Mouse (Mus musculus) stomach, embryonic 15.5 days (tissue): Measurements from ENCODE around the gene Atg2a. TPM values are rescaled to one million over a fixed set of nuclear protein-coding genes. Genes with fewer than 3 reads are reported as not detected.
A peak's percentile ranks its signal among the peaks of the same experiment; 100 is the strongest.
"Not testable (repeated sequence)": the region's sequence is repeated elsewhere in the genome, so short reads cannot be mapped to it uniquely, and the experiment has no call there.

ENCODE experiments used
- ATAC-seq: fragments of 200-750 bp; cut with Nextera tagmentation; 2 replicates; pipeline ENCODE4 v1.8.0; 2017; ENCODE audit warnings: low read depth, moderate number of reproducible peaks, moderate TSS enrichment; ENCODE audit not compliant: insufficient read depth, low FRiP score
- H3K27ac ChIP-seq: fragments of 300-500 bp; sonication (generic); 2 replicates; pipeline ENCODE4 v1.5.1; 2015; ENCODE audit warnings: mild to moderate bottlenecking, inconsistent platforms
- H3K27me3 ChIP-seq: fragments of 300-500 bp; sonication (generic); replicated peaks from 2 replicates; pipeline ENCODE4 v1.6.1; 2015; ENCODE audit warnings: inconsistent platforms
- H3K36me3 ChIP-seq: fragments of 300-500 bp; sonication (generic); 2 replicates; pipeline ENCODE4 v1.6.1; 2015; ENCODE audit warnings: inconsistent platforms
- H3K4me1 ChIP-seq: fragments of 300-500 bp; sonication (generic); 2 replicates; pipeline ENCODE4 v1.6.1; 2015; ENCODE audit warnings: inconsistent platforms
- H3K4me2 ChIP-seq: fragments of 300-500 bp; sonication (generic); 2 replicates; pipeline ENCODE4 v1.6.1; 2015; ENCODE audit warnings: mild to moderate bottlenecking, inconsistent platforms
- H3K4me3 ChIP-seq: fragments of 300-500 bp; sonication (generic); replicated peaks from 2 replicates; pipeline ENCODE4 v1.5.1; 2015; ENCODE audit warnings: inconsistent platforms
- H3K9ac ChIP-seq: fragments of 300-500 bp; sonication (generic); 2 replicates; pipeline ENCODE4 v1.6.1; 2015; ENCODE audit warnings: inconsistent platforms
- H3K9me3 ChIP-seq: fragments of 300-500 bp; sonication (generic); 2 replicates; pipeline ENCODE4 v1.6.1; 2016; ENCODE audit warnings: inconsistent platforms
- WGBS: fragments of 180-500 bp; shearing (Covaris S2); methylation state at CpG from one replicate; pipeline ENCODE4 v1.1.7; 2015; 5-methylcytosine and 5-hydroxymethylcytosine counted together
- polyA plus RNA-seq: library from polyadenylated mRNA; unstranded; fragments of >200 nt; fragmentation: Nextera tagmentation; extraction: Ambion mirVana; gene quantifications from 2 replicates; pipeline ENCODE4 v1.2.1, GENCODE M21; 2015

Atg2a gene
- polyA plus RNA-seq, 1 experiment from 2014 or later, result 7.6 TPM

- no peak overlapping the region for H3K4me2 ChIP-seq
- peaks cover 24% of the 10 kb centered on the region for H3K36me3 ChIP-seq
- H3K27ac ChIP-seq, result no peak overlapping the region
- no peak overlapping the region for H3K4me3 ChIP-seq
- ATAC-seq, result no peak
- H3K4me1 ChIP-seq, result peaks cover 19% of the 10 kb centered on the region
- no peaks in the 10 kb centered on the region for H3K9me3 ChIP-seq
- H3K9ac ChIP-seq, result no peak overlapping the region
- H3K27me3 ChIP-seq, result no peaks in the 10 kb centered on the region
- 89% methylated on average over 5 of the region's 5 CpGs for WGBS
These were observed 60.6 kb downstream of the Atg2a start for GRCm38 (mm10) chr19:6302114-6302513.

- Histone ChIP-seq H3K4me2 (no peak overlapping the region), H3K9me3 (no peaks in the 10 kb centered on the region), H3K36me3 (peaks cover 20% of the 10 kb centered on the region), H3K9ac (no peak overlapping the region), H3K4me3 (no peak overlapping the region), H3K4me1 (peaks cover 22% of the 10 kb centered on the region), H3K27me3 (no peaks in the 10 kb centered on the region), H3K27ac (no peak overlapping the region)
- 28% methylated on average over 4 of the region's 4 CpGs for WGBS
- ATAC-seq, result no peak
These were observed 61.1 kb downstream of the Atg2a start for GRCm38 (mm10) chr19:6302522-6302921.

GRCm38 (mm10) chr19:6303831-6304230, 62.4 kb downstream of the Atg2a start:
- peaks cover 8% of the 10 kb centered on the region for H3K36me3 ChIP-seq
- no peaks in the 10 kb centered on the region for H3K27me3 ChIP-seq
- no peaks in the 10 kb centered on the region for H3K9me3 ChIP-seq
- H3K9ac ChIP-seq, result no peak overlapping the region
- peaks cover 31% of the 10 kb centered on the region for H3K4me1 ChIP-seq
- no peak overlapping the region for H3K4me2 ChIP-seq
- ATAC-seq, result no peak
- WGBS, result 84% methylated on average over 6 of the region's 6 CpGs
- no peak overlapping the region for H3K4me3 ChIP-seq
- H3K27ac ChIP-seq, result no peak overlapping the region

GRCm38 (mm10) chr19:6304787-6305516, 63.5 kb downstream of the Atg2a start:
- Histone ChIP-seq H3K9me3 (no peaks in the 10 kb centered on the region), H3K4me2 (no peak overlapping the region), H3K27me3 (no peaks in the 10 kb centered on the region), H3K4me3 (no peak overlapping the region), H3K9ac (no peak overlapping the region), H3K4me1 (peaks cover 27% of the 10 kb centered on the region), H3K27ac (no peak overlapping the region), H3K36me3 (no peaks in the 10 kb centered on the region)
- 19% methylated on average over 5 of the region's 5 CpGs for WGBS
- ATAC-seq, result peak; percentile 47; the same call in 1 of the 2 replicates

- 0 out of 2 replicates have a peak, but pooled peaks cover 4% of the 10 kb centered on the region for H3K36me3 ChIP-seq
- 51% methylated on average over 8 of the region's 8 CpGs for WGBS
- peak overlapping the region; percentile 71 for H3K4me3 ChIP-seq
- ATAC-seq, result no peak
- H3K27ac ChIP-seq, result peak overlapping the region; percentile 80
- H3K4me1 ChIP-seq, result peaks cover 22% of the 10 kb centered on the region
- H3K9me3 ChIP-seq, result no peaks in the 10 kb centered on the region
- H3K27me3 ChIP-seq, result no peaks in the 10 kb centered on the region
- H3K4me2 ChIP-seq, result peak overlapping the region; percentile 72
- H3K9ac ChIP-seq, result peak overlapping the region; percentile 71; the same call in 1 of the 2 replicates
These were observed 64.1 kb downstream of the Atg2a start for GRCm38 (mm10) chr19:6305517-6306115.

GRCm38 (mm10) chr19:6306137-6306551, 64.7 kb downstream of the Atg2a start, which contains the start of gene Cdc42bpg:
TSS of gene Cdc42bpg (plus strand) at chr19:6306456.
- peak within 1 kb of the TSS; percentile 72 for H3K4me2 ChIP-seq
- peak within 1 kb of the TSS; percentile 71 for H3K4me3 ChIP-seq
- 1% methylated on average over 35 of the region's 38 CpGs for WGBS
- peak within 1 kb of the TSS; percentile 80 for H3K27ac ChIP-seq
- peaks cover 22% of the 10 kb centered on the region for H3K4me1 ChIP-seq
- H3K9me3 ChIP-seq, result no peaks in the 10 kb centered on the region
- H3K36me3 ChIP-seq, result peaks cover 9% of the 10 kb centered on the region; the same call in 1 of the 2 replicates
- no peaks in the 10 kb centered on the region for H3K27me3 ChIP-seq
- peak within 1 kb of the TSS; percentile 71 for H3K9ac ChIP-seq
- ATAC-seq, result peak; percentile 86

- H3K4me2 ChIP-seq, result peak overlapping the region; percentile 72
- H3K9me3 ChIP-seq, result no peaks in the 10 kb centered on the region
- ATAC-seq, result peak; percentile 63
- H3K27ac ChIP-seq, result peak overlapping the region; percentile 80
- peak overlapping the region; percentile 71 for H3K4me3 ChIP-seq
- H3K9ac ChIP-seq, result peak overlapping the region; percentile 71
- under 1% methylated on average over 33 of the region's 34 CpGs for WGBS
- peaks cover 13% of the 10 kb centered on the region; the same call in 1 of the 2 replicates for H3K36me3 ChIP-seq
- H3K4me1 ChIP-seq, result peaks cover 22% of the 10 kb centered on the region
- H3K27me3 ChIP-seq, result no peaks in the 10 kb centered on the region
These were observed 65.1 kb downstream of the Atg2a start for GRCm38 (mm10) chr19:6306586-6306985.

- peak overlapping the region; percentile 80 for H3K27ac ChIP-seq
- no peaks in the 10 kb centered on the region for H3K27me3 ChIP-seq
- 58% methylated on average over 9 of the region's 9 CpGs for WGBS
- no peak for ATAC-seq
- H3K4me3 ChIP-seq, result peak overlapping the region; percentile 71
- peaks cover 22% of the 10 kb centered on the region for H3K4me1 ChIP-seq
- no peaks in the 10 kb centered on the region for H3K9me3 ChIP-seq
- H3K36me3 ChIP-seq, result peaks cover 17% of the 10 kb centered on the region; the same call in 1 of the 2 replicates
- H3K4me2 ChIP-seq, result peak overlapping the region; percentile 72
- no peak overlapping the region for H3K9ac ChIP-seq
These were observed 66.5 kb downstream of the Atg2a start for GRCm38 (mm10) chr19:6307733-6308531.

- Histone ChIP-seq H3K9me3 (no peaks in the 10 kb centered on the region), H3K4me3 (no peak overlapping the region), H3K27ac (no peak overlapping the region), H3K9ac (no peak overlapping the region), H3K27me3 (no peaks in the 10 kb centered on the region), H3K4me1 (peaks cover 22% of the 10 kb centered on the region), H3K4me2 (no peak overlapping the region), H3K36me3 (peaks cover 26% of the 10 kb centered on the region)
- WGBS, result 89% methylated on average over 5 of the region's 5 CpGs
- no peak for ATAC-seq
These were observed 68.7 kb downstream of the Atg2a start for GRCm38 (mm10) chr19:6310181-6310580.

GRCm38 (mm10) chr19:6311783-6312182, 70.3 kb downstream of the Atg2a start:
- not testable (repeated sequence) for H3K9me3 ChIP-seq, H3K27me3 ChIP-seq, H3K4me2 ChIP-seq, H3K4me3 ChIP-seq, H3K27ac ChIP-seq, ATAC-seq, H3K9ac ChIP-seq
- Histone ChIP-seq H3K36me3 (peaks cover 37% of the 10 kb centered on the region), H3K4me1 (peaks cover 17% of the 10 kb centered on the region)
- WGBS, result 86% methylated on average over 3 of the region's 3 CpGs
